Mouse (Mus musculus) thymus, postnatal 25 days (tissue): ENCODE measurements around the gene Tgtp1.
"Not testable (repeated sequence)": the region's sequence is repeated elsewhere in the genome, so short reads cannot be mapped to it uniquely, and the experiment has no call there.

Experiments
- DNase-seq: peaks from one replicate; pipeline ENCODE4 v3.0.0; 2022

Gene Tgtp1

GRCm38 (mm10) chr11:48994018-48994417 is at the start of gene Tgtp1:
Tgtp1 (minus strand) TSS chr11:48994172.
- DNase-seq = not testable (repeated sequence)

GRCm38 (mm10) chr11:49012074-49012473 is 18.1 kb upstream of the Tgtp1 start:
- DNase-seq = not testable (repeated sequence)

- DNase-seq = not testable (repeated sequence)
Measured at GRCm38 (mm10) chr11:49006785-49007184, 12.8 kb upstream of the Tgtp1 start.

GRCm38 (mm10) chr11:49006317-49006716 is 12.3 kb upstream of the Tgtp1 start:
- not testable (repeated sequence) for DNase-seq

- not testable (repeated sequence) for DNase-seq
Measured at GRCm38 (mm10) chr11:49000411-49000810, 6.4 kb upstream of the Tgtp1 start.

GRCm38 (mm10) chr11:48993296-48993695 is 676 bp downstream of the Tgtp1 start:
- not testable (repeated sequence) for DNase-seq

- DNase-seq = peak; percentile 32
Measured at GRCm38 (mm10) chr11:48991740-48992520, 2.0 kb downstream of the Tgtp1 start, which contains the start of gene Gm12185. Gm12185 (minus strand) TSS chr11:48992226.

- DNase-seq = not testable (repeated sequence)
Measured at GRCm38 (mm10) chr11:48989981-48990380, 4.0 kb downstream of the Tgtp1 start.

GRCm38 (mm10) chr11:48988219-48988618 is 5.8 kb downstream of the Tgtp1 start:
- peak; percentile 22 for DNase-seq

GRCm38 (mm10) chr11:48982848-48983247 is 11.1 kb downstream of the Tgtp1 start:
- not testable (repeated sequence) for DNase-seq

- DNase-seq = not testable (repeated sequence)
Measured at GRCm38 (mm10) chr11:48980052-48980451, 13.9 kb downstream of the Tgtp1 start.

- not testable (repeated sequence) for DNase-seq
Measured at GRCm38 (mm10) chr11:48979251-48979650, 14.7 kb downstream of the Tgtp1 start, which contains the start of gene 9930111J21Rik1. 9930111J21Rik1 (minus strand) TSS chr11:48979398.

GRCm38 (mm10) chr11:48978240-48978939 is 15.6 kb downstream of the Tgtp1 start, which contains the start of gene Olfr56:
Olfr56 (plus strand) TSS chr11:48978889.
- DNase-seq = not testable (repeated sequence)

- not testable (repeated sequence) for DNase-seq
Measured at GRCm38 (mm10) chr11:48974686-48975085, 19.3 kb downstream of the Tgtp1 start.

- DNase-seq = not testable (repeated sequence)
Measured at GRCm38 (mm10) chr11:48946090-48946489, 47.9 kb downstream of the Tgtp1 start, which contains the start of gene Psme2b. Psme2b (minus strand) TSS chr11:48946190.

GRCm38 (mm10) chr11:48939286-48939685 is 54.7 kb downstream of the Tgtp1 start:
- not testable (repeated sequence) for DNase-seq
